Mouse (Mus musculus): ENCODE results near the gene P4hb.

- TF ChIP-seq HCFC1 (IDR thresholded peaks at IDR 0.05; ENCODE audit: borderline replicate concordance, insufficient read depth, low read length) (no peak), ZNF384 (IDR thresholded peaks at IDR 0.05; ENCODE audit: low read depth, low read length) (no peak)
Observed at GRCm38 (mm10) chr11:120575940-120576339, 2.9 kb upstream of the P4hb start.
